Mouse (Mus musculus): Measurements from ENCODE around the gene Gfer.
"Not testable (repeated sequence)": the region's sequence is repeated elsewhere in the genome, so short reads cannot be mapped to it uniquely, and the experiment has no call there.

The Gfer gene

DNA sequence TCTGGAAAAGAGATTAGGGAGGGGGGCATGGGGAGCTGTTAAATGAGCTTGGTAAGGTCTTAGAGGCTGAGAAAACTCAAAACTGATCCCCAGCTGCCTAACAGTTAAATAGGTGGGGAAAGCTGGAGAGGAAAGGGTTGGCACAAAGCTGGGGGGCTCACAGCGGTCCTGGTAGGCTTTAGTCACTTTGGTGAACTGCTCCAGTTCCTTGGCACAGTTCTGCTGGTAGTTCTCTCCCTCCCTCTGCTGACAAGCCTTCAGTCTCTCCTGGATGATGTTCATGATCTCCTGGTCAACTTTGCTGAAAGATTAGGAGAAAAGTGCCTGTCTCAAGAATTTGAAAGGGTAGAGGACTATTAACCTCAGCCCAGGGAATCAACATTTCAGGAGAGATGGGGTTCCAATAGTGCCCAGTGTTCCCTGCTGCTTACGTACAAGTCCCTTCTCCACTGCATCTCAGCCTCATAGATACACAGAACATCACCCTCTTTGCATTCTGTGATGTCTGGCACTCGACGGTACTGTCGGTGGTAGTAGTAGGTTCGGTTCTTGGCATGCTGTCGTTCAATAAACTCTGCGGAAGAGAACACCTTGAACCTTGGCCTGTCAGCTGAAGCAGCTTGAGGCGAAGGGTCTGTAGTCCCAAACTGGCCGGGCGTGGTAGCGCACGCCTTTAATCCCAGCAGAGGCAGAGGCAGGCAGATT is 26.4 kb upstream of the Gfer start:
- no peak for DNase-seq (ENCODE audit: low spot score)

DNA sequence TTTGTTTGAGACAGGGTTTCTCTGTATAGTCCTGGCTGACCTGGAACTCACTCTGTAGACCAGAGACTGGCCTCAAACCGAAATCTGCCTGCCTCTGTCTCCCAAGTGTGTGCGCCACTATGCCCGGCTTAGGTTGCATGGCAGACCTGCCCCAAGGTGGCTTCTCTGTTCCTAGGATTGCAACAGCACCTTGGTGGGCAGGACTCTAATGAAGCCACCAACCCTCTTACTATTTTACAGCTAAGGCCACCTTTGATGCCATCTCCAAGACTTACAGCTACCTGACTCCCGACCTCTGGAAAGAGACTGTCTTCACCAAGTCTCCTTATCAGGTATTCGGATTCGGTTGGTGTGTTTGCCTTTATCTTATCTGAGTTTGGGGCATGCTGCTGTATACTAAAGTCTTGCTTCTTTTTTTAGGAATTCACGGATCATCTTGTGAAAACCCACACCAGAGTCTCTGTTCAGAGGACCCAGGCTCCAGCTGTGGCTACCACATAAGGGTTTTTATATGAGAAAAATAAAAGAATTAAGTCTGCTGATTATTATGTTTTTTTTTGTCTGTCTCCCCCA is 25.5 kb upstream of the Gfer start:
- not testable (repeated sequence) for DNase-seq (ENCODE audit: low spot score)

DNA sequence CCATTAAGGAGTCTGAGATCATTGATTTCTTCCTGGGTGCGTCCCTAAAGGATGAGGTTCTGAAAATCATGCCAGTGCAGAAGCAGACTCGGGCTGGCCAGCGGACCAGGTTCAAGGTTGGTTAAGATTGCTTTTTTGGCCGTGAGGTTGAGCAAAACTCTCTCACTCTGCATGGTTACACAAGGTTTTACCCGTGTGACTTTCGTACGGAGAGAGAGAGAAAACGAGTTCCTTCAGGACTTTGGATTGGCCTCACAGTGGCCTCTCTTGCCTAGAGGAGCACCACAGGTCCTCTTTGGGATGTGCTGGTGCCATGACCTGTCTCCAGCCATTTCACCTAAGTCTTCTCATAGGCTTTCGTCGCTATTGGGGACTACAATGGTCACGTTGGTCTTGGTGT is 24.7 kb upstream of the Gfer start:
- not testable (repeated sequence) for DNase-seq (ENCODE audit: low spot score)

DNA sequence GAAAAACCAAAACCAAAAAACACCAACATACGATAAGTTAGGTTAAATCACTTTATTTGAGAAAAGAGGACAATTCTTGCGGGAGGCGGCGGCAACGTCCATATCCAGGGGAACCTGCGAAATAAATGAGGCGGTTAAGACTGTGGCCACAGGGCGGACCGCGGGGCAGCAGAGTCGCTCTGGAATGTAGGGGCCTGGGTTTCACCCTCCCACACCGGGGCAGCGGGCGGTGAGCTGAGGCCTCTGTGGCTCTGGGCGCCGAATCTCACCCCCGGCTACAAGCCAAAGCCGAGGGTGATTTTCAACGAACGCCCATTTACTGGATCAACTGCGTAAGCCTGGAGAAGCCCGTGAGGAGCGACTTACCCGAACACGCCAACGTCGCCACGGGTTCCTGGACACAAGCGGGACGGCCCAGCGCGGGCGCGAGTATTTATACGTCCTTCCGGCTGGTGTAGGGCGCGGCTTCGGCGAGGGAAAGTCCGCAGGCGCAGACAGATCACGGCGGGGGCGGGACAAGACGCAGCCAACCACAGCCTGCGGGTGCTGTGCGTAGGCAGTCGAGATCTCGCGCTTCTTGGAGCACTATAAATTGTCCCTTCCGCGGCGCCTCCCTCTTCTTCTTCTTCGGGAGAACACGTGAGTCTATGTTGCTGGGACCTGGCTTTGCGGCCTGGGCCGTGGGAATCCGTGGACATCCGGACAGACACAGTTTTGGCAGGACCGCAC is 23.7 kb upstream of the Gfer start:
- DNase-seq (ENCODE audit: low spot score) = peak; percentile 96

DNA sequence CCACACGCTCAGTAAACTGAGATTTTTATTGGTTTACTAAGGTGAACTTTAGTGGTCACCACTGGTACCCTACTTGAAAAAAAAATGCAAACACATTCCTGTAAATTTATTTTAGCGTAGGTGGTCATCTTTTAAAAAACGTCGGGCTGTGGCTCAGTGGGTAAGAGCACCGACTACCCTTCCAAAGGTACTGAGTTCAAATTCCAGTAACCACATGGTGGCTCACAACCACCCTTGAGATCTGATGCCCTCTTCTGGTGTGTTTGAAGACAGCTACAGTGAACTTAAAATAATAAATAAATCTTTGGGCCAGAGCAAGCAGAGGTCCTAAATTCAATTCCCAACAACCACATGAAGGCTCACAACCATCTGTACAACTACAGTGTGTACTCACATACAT is 23.0 kb upstream of the Gfer start:
- DNase-seq (ENCODE audit: low spot score) = not testable (repeated sequence)

DNA sequence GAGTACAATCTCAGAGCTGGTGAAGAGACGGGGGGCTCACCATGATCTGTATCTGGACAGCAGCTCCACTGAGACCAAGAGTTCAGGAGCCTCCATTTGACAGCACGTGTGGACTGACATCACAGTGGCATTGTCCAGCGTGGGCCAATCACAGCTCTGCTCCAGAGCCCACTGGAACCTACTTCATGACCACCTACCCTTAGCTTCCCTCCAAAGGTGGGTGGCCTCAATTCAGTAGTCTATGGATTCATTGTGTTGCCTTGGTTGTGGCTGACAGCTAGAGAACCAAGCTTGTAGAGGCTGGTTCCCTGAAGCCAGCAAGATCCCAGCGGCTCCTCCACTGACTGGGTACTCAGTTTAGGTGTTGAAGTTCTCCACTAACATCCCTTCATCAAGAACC is 22.0 kb upstream of the Gfer start, which contains the start of the genes Rnf151 and Rps2:
Rnf151 (minus strand) TSS at position 121 of the 400 bp plus-strand sequence.
Rps2 (plus strand) TSS at position 174 of the 400 bp plus-strand sequence.
- no peak for DNase-seq (ENCODE audit: low spot score)

DNA sequence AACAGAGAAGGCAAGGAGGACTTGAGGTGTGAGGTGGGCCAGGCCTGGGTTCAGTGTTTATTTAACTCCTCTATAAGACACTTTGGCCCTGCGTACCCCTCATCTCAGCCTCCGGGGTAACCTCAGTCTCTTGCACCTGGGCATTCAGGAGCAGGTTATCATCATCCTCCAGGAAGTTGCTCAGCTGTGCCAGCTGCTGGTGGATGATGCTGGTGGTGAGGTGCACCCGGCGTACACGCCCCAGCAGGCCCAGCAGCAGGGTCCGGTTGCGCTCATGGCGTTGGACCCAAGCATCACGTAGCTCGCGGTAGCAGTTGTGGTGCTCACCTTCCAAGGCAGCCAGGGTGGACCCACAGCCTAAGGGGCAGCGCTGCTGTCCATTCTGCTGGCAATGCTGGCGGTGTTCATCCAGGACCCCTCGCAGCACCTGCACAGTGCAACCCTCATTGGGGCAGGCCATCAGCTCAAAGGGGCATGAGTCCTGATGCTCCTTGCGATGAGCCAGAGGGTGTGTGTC is 20.3 kb upstream of the Gfer start:
- no peak for DNase-seq (ENCODE audit: low spot score)

DNA sequence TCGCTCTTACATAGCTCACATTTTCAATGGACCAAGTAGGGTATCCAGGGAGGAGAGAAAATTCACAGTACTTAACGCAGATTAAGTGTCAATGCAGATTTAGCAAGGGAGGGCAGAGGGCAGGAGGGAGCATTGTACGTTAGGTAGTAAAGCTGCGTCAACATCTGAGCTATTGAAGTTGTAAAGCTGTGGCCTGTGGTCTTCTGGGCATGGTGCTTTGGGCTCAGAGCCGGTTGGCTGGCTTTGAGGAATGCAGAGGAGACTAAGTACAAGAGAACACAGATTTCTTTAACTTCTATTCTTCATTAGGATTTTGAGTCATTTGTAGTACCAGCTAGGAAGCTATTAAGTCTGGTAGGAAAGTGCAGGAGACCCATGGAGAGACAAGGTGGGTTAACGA is 19.6 kb upstream of the Gfer start:
- DNase-seq (ENCODE audit: low spot score) = no peak

DNA sequence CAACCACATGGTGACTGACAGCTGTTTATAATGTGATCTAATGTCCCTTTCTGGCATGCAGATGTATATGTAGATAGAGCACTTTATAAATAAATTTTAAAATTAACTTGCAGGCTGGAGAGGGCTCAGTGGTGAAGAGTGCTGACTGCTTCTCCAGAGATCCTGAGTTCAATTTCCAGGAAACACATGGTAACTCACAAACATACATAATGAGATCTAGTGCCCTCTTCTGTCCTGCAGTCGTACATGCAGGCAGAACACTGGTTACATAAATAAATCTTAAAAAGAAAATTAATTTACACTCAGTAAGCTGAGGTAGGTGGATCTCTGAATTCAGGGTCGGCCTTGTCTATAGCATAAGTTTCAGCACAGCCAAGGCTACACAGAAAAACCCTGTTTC is 12.7 kb upstream of the Gfer start:
- DNase-seq (ENCODE audit: low spot score) = no peak

DNA sequence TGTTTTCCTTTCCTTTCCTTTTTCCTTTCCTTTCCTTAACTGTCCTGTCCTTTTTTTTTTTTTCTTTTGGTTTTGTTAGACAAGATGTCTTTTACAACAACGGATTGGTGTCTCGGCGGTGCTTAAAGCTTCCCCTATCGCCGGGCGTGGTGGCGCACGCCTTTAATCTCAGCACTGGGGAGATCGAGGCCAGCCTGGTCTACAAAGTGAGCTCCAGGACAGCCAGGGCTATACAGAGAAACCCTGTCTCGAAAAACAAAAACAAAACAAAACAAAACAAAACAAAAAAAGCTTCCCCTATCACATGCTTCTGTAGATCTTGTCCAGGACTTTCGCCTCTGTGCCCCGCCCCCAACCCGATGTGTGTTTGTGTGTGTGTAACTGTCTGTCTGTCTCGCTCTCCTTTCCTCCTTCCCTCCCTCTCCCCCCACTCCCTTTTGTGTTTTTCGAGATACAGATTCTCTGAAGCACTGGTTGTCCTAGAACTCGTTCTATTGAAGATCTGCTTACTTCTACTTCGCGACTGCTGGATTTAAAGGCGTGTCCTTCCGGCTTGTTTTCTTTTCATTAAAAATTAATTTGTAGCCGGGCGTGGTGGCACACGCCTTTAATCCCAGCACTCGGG is 12.0 kb upstream of the Gfer start:
- no peak for DNase-seq (ENCODE audit: low spot score)

DNA sequence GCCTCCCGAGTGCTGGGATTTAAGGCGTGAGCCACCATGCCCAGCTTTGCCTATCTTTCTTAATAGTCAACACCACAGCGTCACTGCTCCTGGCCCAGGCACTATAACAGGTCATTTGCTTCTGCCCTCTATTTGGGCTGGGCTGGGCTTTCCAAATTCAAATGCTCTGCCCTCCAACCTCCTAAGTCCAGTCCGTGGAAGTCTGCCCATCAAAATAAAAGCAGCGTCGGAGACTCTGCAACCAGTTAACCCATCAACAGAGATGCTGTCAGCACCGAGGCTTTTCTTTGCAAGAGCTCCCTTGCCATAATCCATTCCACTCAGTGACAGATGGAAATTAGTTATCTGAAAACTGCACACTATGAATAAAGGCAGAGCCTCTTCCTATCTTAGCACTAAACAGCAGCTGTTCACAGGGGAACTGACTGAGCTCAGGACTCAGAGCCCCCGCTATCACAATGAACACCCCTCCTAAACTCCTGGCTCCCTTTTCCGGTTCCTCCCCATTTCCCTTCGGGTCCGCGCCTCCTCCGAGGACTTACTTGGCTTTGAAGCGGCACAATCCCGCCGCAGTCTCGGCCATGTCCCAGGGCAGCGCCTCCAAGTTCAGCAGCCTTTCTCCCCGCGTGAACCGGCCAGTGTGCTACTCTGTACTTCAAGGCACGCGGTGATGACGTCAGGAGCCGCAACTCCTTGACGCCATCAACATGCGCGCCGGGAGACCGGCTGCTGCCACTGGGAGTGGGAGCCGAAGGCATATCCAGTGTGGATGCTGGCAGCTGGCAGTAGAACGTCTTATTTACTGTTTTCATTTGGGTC is 11.2 kb upstream of the Gfer start, which contains the start of gene Tbl3:
Tbl3 (minus strand) TSS at position 679 of the 819 bp plus-strand sequence.
- peak; percentile 82 for DNase-seq (ENCODE audit: low spot score)

DNA sequence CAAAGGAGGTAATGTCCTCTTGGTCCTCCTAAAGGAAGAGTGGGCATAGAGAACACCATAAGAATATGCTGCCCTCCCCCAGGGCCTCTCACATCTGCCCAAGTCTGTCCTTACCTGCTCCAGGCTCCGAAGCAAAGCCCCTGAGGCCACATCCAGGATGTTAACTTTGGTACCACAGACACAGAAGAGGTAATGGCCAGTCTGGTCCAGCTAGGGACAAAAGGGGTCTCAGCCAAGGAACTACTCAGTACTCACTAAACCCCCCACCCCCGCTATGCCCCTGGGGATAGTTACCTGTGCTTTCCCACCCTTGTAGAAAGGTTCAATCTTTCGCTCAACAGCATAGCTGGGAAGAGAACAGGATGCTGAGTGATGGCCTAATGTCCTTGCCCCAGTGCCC is 9.9 kb upstream of the Gfer start:
- no peak for DNase-seq (ENCODE audit: low spot score)

DNA sequence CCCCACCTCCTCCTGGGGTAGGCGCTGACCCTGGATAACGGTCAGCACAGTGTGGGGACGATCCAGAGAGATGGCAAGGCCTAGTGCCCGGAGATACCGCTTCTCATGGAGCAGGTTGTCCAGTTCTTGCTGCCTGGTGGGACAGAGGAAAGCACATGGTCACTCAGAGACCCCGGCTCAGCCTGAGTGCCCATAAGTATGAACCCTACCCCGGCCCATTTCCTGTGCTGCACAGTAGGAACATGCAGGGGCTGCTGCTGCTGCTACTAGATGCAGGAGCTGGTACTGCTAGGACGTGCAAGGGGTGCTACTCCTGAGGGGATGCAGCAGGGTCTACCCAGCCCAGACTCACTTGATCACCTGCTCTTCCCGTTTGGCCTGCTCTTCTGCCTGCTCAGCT is 5.3 kb upstream of the Gfer start:
- no peak for DNase-seq (ENCODE audit: low spot score)

DNA sequence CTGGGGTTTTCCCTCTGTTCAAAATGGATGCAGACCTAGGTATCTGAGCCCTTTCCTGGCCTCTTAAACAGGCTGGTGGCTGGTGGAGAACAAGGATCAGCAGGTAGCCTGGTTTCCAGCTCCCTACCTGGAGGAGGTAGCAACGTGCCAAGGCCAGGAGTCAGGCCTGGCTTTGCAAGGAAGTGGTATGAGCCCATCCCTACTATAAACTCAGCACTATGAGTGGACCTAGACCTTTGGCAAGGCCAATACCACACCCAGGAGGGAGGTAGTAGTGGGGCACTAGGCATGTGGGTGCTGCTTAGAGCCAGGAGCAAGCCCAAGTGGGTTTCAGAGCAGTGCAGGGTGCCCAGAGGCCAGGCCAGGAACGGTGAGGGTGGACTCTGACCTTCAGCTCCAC is 3.5 kb upstream of the Gfer start:
- DNase-seq (ENCODE audit: low spot score) = no peak

DNA sequence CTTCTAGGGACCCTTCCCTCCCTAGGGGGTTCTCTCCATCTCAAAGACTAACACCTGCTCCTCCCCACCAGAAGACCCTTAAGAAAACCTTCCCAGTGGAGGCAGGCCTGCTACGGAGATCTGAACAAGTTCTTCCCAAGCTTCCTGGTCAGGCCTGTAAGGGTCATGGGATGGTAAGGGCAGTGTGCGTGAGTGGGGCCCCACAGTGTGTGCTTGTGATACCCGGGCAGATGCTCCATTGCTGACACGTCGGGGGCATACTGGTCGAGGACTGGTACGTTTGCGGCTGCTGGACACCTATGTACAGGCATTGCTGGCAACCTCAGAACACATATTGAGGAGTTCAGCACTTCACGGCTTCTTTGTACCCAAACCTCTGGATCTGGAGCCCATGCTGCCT is 2.8 kb upstream of the Gfer start:
- DNase-seq (ENCODE audit: low spot score) = no peak

DNA sequence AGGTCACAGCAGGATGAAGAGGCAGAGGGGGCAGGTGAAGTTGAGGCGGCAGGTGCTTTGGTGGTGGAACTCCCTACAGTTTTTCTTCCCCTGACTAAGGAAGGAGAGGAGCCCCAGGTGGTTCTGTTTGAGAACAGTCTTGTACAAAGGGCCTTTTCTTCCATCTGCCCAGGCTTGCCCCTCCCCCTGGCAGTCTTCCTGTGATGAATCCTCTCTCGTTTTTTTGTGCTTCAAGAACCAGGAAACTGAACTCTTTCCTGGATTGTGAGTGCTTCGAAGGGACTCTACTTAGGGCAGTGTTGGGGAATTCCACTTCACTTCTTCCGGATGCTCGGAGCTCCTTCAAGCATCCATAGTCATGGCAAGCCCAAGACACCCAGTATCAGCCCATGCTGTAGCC is 2.0 kb upstream of the Gfer start:
- no peak for DNase-seq (ENCODE audit: low spot score)

DNA sequence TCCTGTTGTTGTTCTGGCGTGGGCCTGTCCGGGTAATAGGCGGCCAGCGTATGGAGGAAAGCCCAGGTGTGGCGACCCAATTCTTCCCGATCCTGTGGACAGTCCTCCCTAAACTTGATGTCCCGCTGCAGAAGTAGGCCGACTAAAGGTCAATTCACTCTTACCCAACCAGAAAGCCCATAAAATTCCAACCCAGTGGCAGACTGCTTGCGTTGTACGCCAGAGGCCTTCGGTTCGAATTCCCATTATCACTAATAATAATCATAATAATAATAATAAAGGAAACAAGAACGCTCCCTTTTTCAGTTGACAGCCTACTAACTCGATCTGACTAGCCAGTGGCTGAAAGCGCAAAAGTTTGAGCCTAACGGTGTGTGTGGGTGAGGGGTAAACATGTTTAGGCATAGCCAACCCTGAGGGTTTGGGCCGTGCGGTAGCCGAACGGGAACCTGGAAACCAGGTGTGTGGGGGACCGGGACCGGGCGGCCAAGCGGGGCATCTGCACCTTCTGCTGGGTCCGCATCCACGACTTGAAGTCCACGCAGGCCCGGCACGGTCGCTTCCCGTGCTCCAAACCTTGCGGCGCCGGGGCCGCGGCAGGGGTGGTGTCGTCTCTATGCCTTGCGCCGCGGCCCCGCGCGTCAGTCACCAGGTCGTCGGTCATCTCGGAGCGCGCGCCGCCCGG is 488 bp downstream of the Gfer start:
- DNase-seq (ENCODE audit: low spot score) = no peak

DNA sequence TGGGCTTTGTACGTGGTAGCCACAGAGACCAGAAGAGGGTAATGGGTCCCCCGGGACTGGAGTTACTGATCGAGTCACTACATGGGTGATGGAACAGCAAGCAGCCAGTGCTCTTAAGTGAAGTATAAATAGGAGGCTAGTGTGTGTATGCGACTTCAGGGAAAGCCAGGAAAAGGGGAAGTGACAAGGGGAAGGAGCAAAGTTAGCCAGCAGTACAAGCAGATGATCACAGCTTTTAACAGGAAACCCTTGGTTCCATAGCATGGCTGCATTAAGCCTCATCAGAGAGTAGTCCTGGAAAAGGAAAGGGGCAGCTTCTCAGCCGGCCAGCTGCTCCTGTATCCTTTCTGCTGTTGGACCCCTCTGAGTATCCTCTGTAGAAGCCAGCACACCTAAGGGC is 3.6 kb downstream of the Gfer start:
- no peak for DNase-seq (ENCODE audit: low spot score)

DNA sequence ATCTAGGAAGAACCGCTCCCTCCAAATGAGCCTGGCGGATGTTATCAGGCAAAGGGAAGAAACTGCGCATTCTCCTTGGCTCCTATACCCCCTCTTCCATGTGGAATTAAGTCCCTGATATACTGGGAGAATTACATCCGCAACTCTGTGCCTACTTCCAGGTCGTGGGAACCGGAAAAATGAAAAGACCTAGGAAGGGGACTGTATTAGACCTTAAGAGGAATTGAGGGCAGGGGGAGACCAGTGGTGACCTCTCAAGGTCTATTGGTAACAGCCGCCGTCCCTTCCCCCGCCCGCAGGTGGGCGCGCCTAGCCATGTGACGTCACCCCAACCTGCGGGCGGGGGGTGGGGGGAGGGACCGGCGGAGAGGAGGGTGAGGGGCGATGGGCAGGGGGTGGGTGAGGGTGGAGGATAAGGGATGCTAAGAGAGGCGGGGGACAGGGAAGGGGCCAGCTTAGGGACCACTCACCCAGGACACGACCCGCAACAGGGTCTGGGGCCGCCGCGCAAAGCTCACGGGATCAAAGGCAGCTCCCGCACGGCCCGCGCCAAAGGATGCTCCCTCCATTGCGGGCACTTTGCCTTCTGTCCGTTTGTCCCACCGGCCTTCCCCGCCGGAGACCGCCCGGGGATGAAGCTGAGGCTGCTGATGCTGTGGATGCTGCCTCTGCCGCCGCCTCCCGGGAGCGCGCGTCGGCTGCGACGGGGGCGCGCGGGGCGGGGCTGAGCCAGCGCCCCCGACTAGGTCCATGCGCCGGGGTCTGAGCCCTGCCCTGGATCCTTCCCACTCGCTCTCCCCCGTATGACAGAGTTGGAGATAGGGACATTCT is 6.5 kb downstream of the Gfer start, which contains the start of gene Syngr3:
Syngr3 (minus strand) TSS at position 705 of the 831 bp plus-strand sequence.
- DNase-seq (ENCODE audit: low spot score) = no peak

DNA sequence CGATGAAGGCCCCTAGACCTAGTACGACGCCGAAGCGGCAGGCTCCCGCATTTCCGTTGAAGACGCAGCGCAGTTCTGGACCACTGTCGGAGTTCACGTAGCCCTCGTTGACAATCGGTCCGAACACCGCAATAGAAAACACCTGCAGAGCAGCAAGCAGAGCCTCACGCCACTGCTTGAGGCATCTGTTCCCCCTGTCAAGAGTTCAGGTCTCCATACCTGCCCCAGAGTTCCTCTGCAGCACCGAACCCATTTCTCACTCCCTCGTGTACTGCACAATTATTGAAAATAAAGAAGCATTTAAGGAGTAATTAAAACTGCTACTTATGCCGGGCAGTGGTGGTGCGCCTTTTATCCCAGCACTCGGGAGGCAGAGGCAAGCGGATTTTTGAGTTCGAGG is 8.4 kb downstream of the Gfer start:
- no peak for DNase-seq (ENCODE audit: low spot score)

Measured in urinary bladder, postnatal 10 days (tissue).